In genomic region chr6:115911763-115912162, GRCm38 (mm10) we compare ENCODE assay signal across 32 mouse cellular contexts. TPM values are rescaled to one million over a fixed set of nuclear protein-coding genes. Genes with fewer than 3 reads are reported as not detected.
A peak's percentile ranks its signal among the peaks of the same experiment; 100 is the strongest.
DNase-seq lines count a peak whose midpoint lies in the region; ATAC-seq and TF ChIP-seq lines count a peak whose summit lies in the region.
"Had no signal": no experiment of that assay in that cellular context is flagged by ENCODE, and none has a peak within 500 bp of the region (broad histone marks: within the 10 kb centered on the region; RNA-seq: fewer than 3 reads in every experiment).

No protein-coding gene starts in this region.

- H3K4me1 ChIP-seq in forebrain, embryonic 16.5 days (replicated peaks; ENCODE audit: control insufficient read depth, insufficient read depth, low read length): peaks cover 41% of the 10 kb centered on the region
- peaks cover 30% of the 10 kb centered on the region for H3K4me1 ChIP-seq in forebrain, embryonic 14.5 days (ENCODE audit: control insufficient read depth, insufficient read depth, low read length)
- H3K4me1 ChIP-seq in heart, embryonic 11.5 days (ENCODE audit: control insufficient read depth, insufficient read depth, low read length): peaks cover 72% of the 10 kb centered on the region
- peaks cover 13% of the 10 kb centered on the region for H3K4me1 ChIP-seq in lung, embryonic 14.5 days (ENCODE audit: insufficient read depth)
- H3K4me1 ChIP-seq: limb, embryonic 15.5 days had no signal

- no peaks in the 10 kb centered on the region for H3K27me3 ChIP-seq in forebrain, embryonic 16.5 days (replicated peaks; ENCODE audit: control insufficient read depth, insufficient read depth, low read length)
- H3K27me3 ChIP-seq in forebrain, embryonic 14.5 days (replicated peaks; ENCODE audit: control insufficient read depth, insufficient read depth, low read length): no peaks in the 10 kb centered on the region
- no peaks in the 10 kb centered on the region for H3K27me3 ChIP-seq in heart, embryonic 11.5 days (ENCODE audit: control insufficient read depth, insufficient read depth, low read length)
- no peaks in the 10 kb centered on the region for H3K27me3 ChIP-seq in lung, embryonic 14.5 days (ENCODE audit: insufficient read depth, low read length)
- H3K27me3 ChIP-seq: embryonic facial prominence, embryonic 12.5 days; limb, embryonic 15.5 days; liver, embryonic 15.5 days; midbrain, embryonic 12.5 days had no signal

- no peak overlapping the region for H3K4me3 ChIP-seq in forebrain, embryonic 16.5 days (replicated peaks; ENCODE audit: low read length)
- H3K4me3 ChIP-seq in forebrain, embryonic 14.5 days (ENCODE audit: low read depth, low read length): no peak overlapping the region
- H3K4me3 ChIP-seq in heart, embryonic 11.5 days (ENCODE audit: low read depth, low read length): no peak overlapping the region
- no peak overlapping the region for H3K4me3 ChIP-seq in lung, embryonic 14.5 days (ENCODE audit: low read depth, low read length)
- H3K4me3 ChIP-seq: embryonic facial prominence, embryonic 12.5 days; erythroblast, embryonic 14.5 days; limb, embryonic 15.5 days; liver, embryonic 15.5 days; midbrain, embryonic 12.5 days had no signal

- WGBS in forebrain, embryonic 16.5 days: 87% methylated on average over 6 of the region's 6 CpGs
- WGBS in forebrain, embryonic 14.5 days: 90% methylated on average over 6 of the region's 6 CpGs
- whole genome bisulfite sequencing in heart, embryonic 11.5 days (ENCODE audit: insufficient replicate concordance): 46% methylated on average over 6 of the region's 6 CpGs
- WGBS in lung, embryonic 14.5 days: 78% methylated on average over 6 of the region's 6 CpGs

- no peak overlapping the region for H3K9ac ChIP-seq in forebrain, embryonic 16.5 days (replicated peaks; ENCODE audit: low read depth, low read length)
- H3K9ac ChIP-seq in forebrain, embryonic 14.5 days (ENCODE audit: low read length): no peak overlapping the region
- peak overlapping the region; percentile 12; the same call in 1 of the 2 replicates for H3K9ac ChIP-seq in heart, embryonic 11.5 days (ENCODE audit: low read depth, low read length)
- no peak overlapping the region for H3K9ac ChIP-seq in lung, embryonic 14.5 days
- H3K9ac ChIP-seq: embryonic facial prominence, embryonic 12.5 days; limb, embryonic 15.5 days; liver, embryonic 15.5 days; midbrain, embryonic 12.5 days had no signal

- DNase-seq in forebrain, embryonic 14.5 days (ENCODE audit: low spot score): no peak
- DNase-seq in heart, postnatal 4 days: no peak
- no peak for DNase-seq in lung, embryonic 14.5 days
- DNase-seq in lung, postnatal 14 days: no peak
- no peak for DNase-seq in gastrocnemius, postnatal 36 days
- no peak for DNase-seq in gastrocnemius, postnatal 25 days
- DNase-seq: adrenal gland, postnatal 10 days; cerebellum, adult 9-11 months; gastrocnemius, postnatal 10 days; thymus, postnatal 36 days had no signal

- ATAC-seq in forebrain, embryonic 16.5 days: no peak
- ATAC-seq in forebrain, embryonic 14.5 days: no peak
- no peak for ATAC-seq in heart, embryonic 11.5 days (replicated peaks; ENCODE audit: insufficient number of reproducible peaks, low FRiP score, low TSS enrichment)
- no peak for ATAC-seq in lung, embryonic 14.5 days (ENCODE audit: insufficient read depth)
- ATAC-seq: activated CD4-positive, CD25-positive, alpha-beta regulatory T cell, adult 4 months; CD4-positive, CD25-positive, alpha-beta regulatory T cell, adult 4 months; hindbrain, embryonic 16.5 days; intestine, embryonic 16.5 days; lung, postnatal 0 days had no signal

- intact Hi-C loops in gastrocnemius, postnatal 36 days (cut with DNase I): loop anchor here (5.0 kb wide), 1 partner anchor 41 kb away; no protein-coding TSS in a partner anchor

- no peaks in the 10 kb centered on the region for H3K9me3 ChIP-seq in forebrain, embryonic 16.5 days (ENCODE audit: control insufficient read depth, low read length)
- H3K9me3 ChIP-seq in forebrain, embryonic 14.5 days (replicated peaks; ENCODE audit: control insufficient read depth, low read length): no peaks in the 10 kb centered on the region
- H3K9me3 ChIP-seq in heart, embryonic 11.5 days (replicated peaks; ENCODE audit: control insufficient read depth, low read length): no peaks in the 10 kb centered on the region
- no peaks in the 10 kb centered on the region for H3K9me3 ChIP-seq in lung, embryonic 14.5 days (ENCODE audit: low read depth, low read length)
- H3K9me3 ChIP-seq: embryonic facial prominence, embryonic 12.5 days; G1E; limb, embryonic 15.5 days; liver, embryonic 15.5 days; midbrain, embryonic 12.5 days had no signal

- H3K27ac ChIP-seq in forebrain, embryonic 16.5 days (ENCODE audit: low read length): peak overlapping the region; percentile 66
- no peak overlapping the region for H3K27ac ChIP-seq in forebrain, embryonic 14.5 days (ENCODE audit: low read depth, low read length)
- H3K27ac ChIP-seq in heart, embryonic 11.5 days (ENCODE audit: low read depth, low read length): peak overlapping the region; percentile 38; the same call in 1 of the 2 replicates
- H3K27ac ChIP-seq in lung, embryonic 14.5 days (ENCODE audit: low read depth): peak overlapping the region; percentile 31; the same call in 1 of the 2 replicates
- H3K27ac ChIP-seq: embryonic facial prominence, embryonic 12.5 days; limb, embryonic 15.5 days; liver, embryonic 15.5 days; midbrain, embryonic 12.5 days had no signal

- H3K36me3 ChIP-seq in forebrain, embryonic 16.5 days (ENCODE audit: control insufficient read depth, insufficient read depth): no peaks in the 10 kb centered on the region; the same call in 1 of the 2 replicates
- peaks cover 10% of the 10 kb centered on the region; the same call in 1 of the 2 replicates for H3K36me3 ChIP-seq in forebrain, embryonic 14.5 days (ENCODE audit: control insufficient read depth, insufficient read depth, low read length)
- H3K36me3 ChIP-seq in heart, embryonic 11.5 days (ENCODE audit: control insufficient read depth, insufficient read depth, low read length): no peaks in the 10 kb centered on the region; the same call in 1 of the 2 replicates
- H3K36me3 ChIP-seq in lung, embryonic 14.5 days (ENCODE audit: insufficient read depth): 0 out of 2 replicates have a peak, but pooled peaks cover 2% of the 10 kb centered on the region
- H3K36me3 ChIP-seq: G1E; liver, embryonic 15.5 days had no signal

- H3K4me2 ChIP-seq in forebrain, embryonic 16.5 days (ENCODE audit: low read length): no peak overlapping the region
- no peak overlapping the region for H3K4me2 ChIP-seq in forebrain, embryonic 14.5 days (ENCODE audit: low read length)
- H3K4me2 ChIP-seq in heart, embryonic 11.5 days: no peak overlapping the region
- no peak overlapping the region for H3K4me2 ChIP-seq in lung, embryonic 14.5 days
- H3K4me2 ChIP-seq: embryonic facial prominence, embryonic 12.5 days; limb, embryonic 15.5 days; liver, embryonic 15.5 days; midbrain, embryonic 12.5 days had no signal

- TF ChIP-seq CTCF in lung, embryonic 14.5 days (IDR thresholded peaks at IDR 0.05; ENCODE audit: low read depth): no peak

RNA-seq across cellular contexts. Expression of gene Rho, which starts 19.8 kb away (rescaled TPM):
- polyA plus RNA-seq in forebrain, embryonic 16.5 days (2015; fragmentation: Nextera tagmentation; extraction: Ambion mirVana): 0.15 TPM in 1 of 2 replicates, not detected in the other
- 0.19 and 0.30 TPM in 2 replicates for polyA plus RNA-seq in forebrain, embryonic 14.5 days (2014; fragmentation: Nextera tagmentation; extraction: Ambion mirVana)
- polyA plus RNA-seq in heart, embryonic 11.5 days (2014; fragmentation: Nextera tagmentation; extraction: Ambion mirVana): 0.04 and 0.16 TPM in 2 replicates
- under 1 TPM; 0.24 to 0.34 TPM for total RNA-seq in heart, postnatal 4 days (2021)
- polyA plus RNA-seq in lung, embryonic 14.5 days (2014; fragmentation: Nextera tagmentation; extraction: Ambion mirVana): 0.09 and 0.18 TPM in 2 replicates
- total RNA-seq in gastrocnemius, postnatal 36 days (2021): not detected
- total RNA-seq in gastrocnemius, postnatal 25 days (2021): under 1 TPM in 1 of 2 experiments, not detected in 1; 0.20 TPM
- total RNA-seq: monocyte, adult 5-6 weeks had no signal
- polyA plus RNA-seq: activated CD4-positive, CD25-positive, alpha-beta regulatory T cell, adult 4 months; CD4-positive, CD25-positive, alpha-beta regulatory T cell, adult 4 months; erythroblast, embryonic 14.5 days; G1E; liver, embryonic 15.5 days; midbrain, embryonic 12.5 days; neural tube, embryonic 11.5 days had no signal

RNA-seq across cellular contexts. Expression of gene H1foo, which starts 33.0 kb away (rescaled TPM):
- not detected in 2 replicates for polyA plus RNA-seq in forebrain, embryonic 16.5 days (2015; fragmentation: Nextera tagmentation; extraction: Ambion mirVana)
- polyA plus RNA-seq in forebrain, embryonic 14.5 days (2014; fragmentation: Nextera tagmentation; extraction: Ambion mirVana): not detected in 2 replicates
- polyA plus RNA-seq in heart, embryonic 11.5 days (2014; fragmentation: Nextera tagmentation; extraction: Ambion mirVana): not detected in 2 replicates
- total RNA-seq in heart, postnatal 4 days (2021): not detected
- not detected in 2 replicates for polyA plus RNA-seq in lung, embryonic 14.5 days (2014; fragmentation: Nextera tagmentation; extraction: Ambion mirVana)
- total RNA-seq in gastrocnemius, postnatal 36 days (2021): not detected
- total RNA-seq in gastrocnemius, postnatal 25 days (2021): not detected
- total RNA-seq: adrenal gland, postnatal 10 days; G1E; gastrocnemius, postnatal 10 days; hematopoietic stem cell, adult 5-6 weeks; layer of hippocampus, adult 8-10 months; left cerebral cortex, adult 18-20 months; left cerebral cortex, postnatal 36 days; megakaryocyte progenitor cell, adult 5-6 weeks; monocyte, adult 5-6 weeks had no signal
- polyA plus RNA-seq: CD4-positive, CD25-positive, alpha-beta regulatory T cell, adult 4 months; embryonic facial prominence, embryonic 12.5 days; erythroblast, embryonic 14.5 days; G1E; hindbrain, embryonic 16.5 days; intestine, embryonic 16.5 days; limb, embryonic 15.5 days; liver, embryonic 15.5 days; lung, postnatal 0 days; midbrain, embryonic 12.5 days; neural tube, embryonic 11.5 days; small intestine, adult 2 months; testis, adult 2 months had no signal

RNA-seq across cellular contexts. Expression of gene Ift122, which starts 58.5 kb away (rescaled TPM):
- polyA plus RNA-seq in forebrain, embryonic 16.5 days (2015; fragmentation: Nextera tagmentation; extraction: Ambion mirVana): 30.8 and 32.7 TPM in 2 replicates
- polyA plus RNA-seq in forebrain, embryonic 14.5 days (2014; fragmentation: Nextera tagmentation; extraction: Ambion mirVana): 16.9 and 23.2 TPM in 2 replicates
- polyA plus RNA-seq in heart, embryonic 11.5 days (2014; fragmentation: Nextera tagmentation; extraction: Ambion mirVana): 21.0 and 26.7 TPM in 2 replicates
- 10 to 100 TPM; 16.3 to 17.6 TPM for total RNA-seq in heart, postnatal 4 days (2021)
- 22.2 and 25.6 TPM in 2 replicates for polyA plus RNA-seq in lung, embryonic 14.5 days (2014; fragmentation: Nextera tagmentation; extraction: Ambion mirVana)
- 1 to 10 TPM; 4.0 to 8.8 TPM for total RNA-seq in gastrocnemius, postnatal 36 days (2021)
- total RNA-seq in gastrocnemius, postnatal 25 days (2021): 1 to 10 TPM; 5.3 to 7.6 TPM

RNA-seq across cellular contexts. Expression of gene Mbd4, which starts 58.6 kb away (rescaled TPM):
- 14.4 and 16.9 TPM in 2 replicates for polyA plus RNA-seq in forebrain, embryonic 16.5 days (2015; fragmentation: Nextera tagmentation; extraction: Ambion mirVana)
- polyA plus RNA-seq in forebrain, embryonic 14.5 days (2014; fragmentation: Nextera tagmentation; extraction: Ambion mirVana): 9.3 and 11.3 TPM in 2 replicates
- 12.5 and 14.6 TPM in 2 replicates for polyA plus RNA-seq in heart, embryonic 11.5 days (2014; fragmentation: Nextera tagmentation; extraction: Ambion mirVana)
- 1 to 10 TPM; 3.4 to 3.8 TPM for total RNA-seq in heart, postnatal 4 days (2021)
- 17.1 and 20.1 TPM in 2 replicates for polyA plus RNA-seq in lung, embryonic 14.5 days (2014; fragmentation: Nextera tagmentation; extraction: Ambion mirVana)
- under 1 TPM; 0.89 to 0.91 TPM for total RNA-seq in gastrocnemius, postnatal 36 days (2021)
- under 1 TPM; 0.82 to 0.94 TPM for total RNA-seq in gastrocnemius, postnatal 25 days (2021)
